ENCODE assay signal across 12 mouse cellular contexts in genomic region chr1:81577665-81578201, GRCm38 (mm10).
A peak's percentile ranks its signal among the peaks of the same experiment; 100 is the strongest.
DNase-seq lines count a peak whose midpoint lies in the region; ATAC-seq lines count a peak whose summit lies in the region.
"Had no signal": no experiment of that assay in that cellular context is flagged by ENCODE, and none has a peak within 500 bp of the region (broad histone marks: within the 10 kb centered on the region; RNA-seq: fewer than 3 reads in every experiment).

No protein-coding gene starts in this region.

- 0 out of 2 replicates have a peak, but pooled peaks cover 6% of the 10 kb centered on the region for H3K4me1 ChIP-seq in limb, embryonic 12.5 days (replicated peaks)
- H3K4me1 ChIP-seq in limb, embryonic 10.5 days: peaks cover 9% of the 10 kb centered on the region
- H3K4me1 ChIP-seq in embryonic facial prominence, embryonic 10.5 days: peaks cover 11% of the 10 kb centered on the region
- H3K4me1 ChIP-seq in hindbrain, embryonic 14.5 days (replicated peaks; ENCODE audit: control insufficient read depth, insufficient read depth, low read length): 0 out of 2 replicates have a peak, but pooled peaks cover 7% of the 10 kb centered on the region
- H3K4me1 ChIP-seq in neural tube, embryonic 13.5 days (replicated peaks): peaks cover 14% of the 10 kb centered on the region
- H3K4me1 ChIP-seq: megakaryocyte, embryonic 14.5 days had no signal

- no peak overlapping the region for H3K4me3 ChIP-seq in limb, embryonic 12.5 days (replicated peaks)
- H3K4me3 ChIP-seq in limb, embryonic 10.5 days: no peak overlapping the region
- no peak overlapping the region for H3K4me3 ChIP-seq in embryonic facial prominence, embryonic 10.5 days
- H3K4me3 ChIP-seq in hindbrain, embryonic 14.5 days (replicated peaks; ENCODE audit: low read length): no peak overlapping the region; the same call in 1 of the 2 replicates
- H3K4me3 ChIP-seq in neural tube, embryonic 13.5 days: no peak overlapping the region
- H3K4me3 ChIP-seq: megakaryocyte, embryonic 14.5 days had no signal

- H3K27ac ChIP-seq in limb, embryonic 12.5 days: no peak overlapping the region
- no peak overlapping the region for H3K27ac ChIP-seq in limb, embryonic 10.5 days
- no peak overlapping the region for H3K27ac ChIP-seq in embryonic facial prominence, embryonic 10.5 days (replicated peaks)
- no peak overlapping the region for H3K27ac ChIP-seq in hindbrain, embryonic 14.5 days
- H3K27ac ChIP-seq in neural tube, embryonic 13.5 days (replicated peaks): no peak overlapping the region
- H3K27ac ChIP-seq: kidney, postnatal 0 days had no signal

- peak overlapping the region; percentile 8; the same call in 1 of the 2 replicates for H3K4me2 ChIP-seq in limb, embryonic 12.5 days
- H3K4me2 ChIP-seq in hindbrain, embryonic 14.5 days (replicated peaks): peak overlapping the region; percentile 36
- H3K4me2 ChIP-seq in neural tube, embryonic 13.5 days: peak overlapping the region; percentile 40

- H3K36me3 ChIP-seq in limb, embryonic 12.5 days: no peaks in the 10 kb centered on the region
- no peaks in the 10 kb centered on the region for H3K36me3 ChIP-seq in limb, embryonic 10.5 days
- no peaks in the 10 kb centered on the region for H3K36me3 ChIP-seq in embryonic facial prominence, embryonic 10.5 days (replicated peaks)
- no peaks in the 10 kb centered on the region for H3K36me3 ChIP-seq in hindbrain, embryonic 14.5 days (replicated peaks; ENCODE audit: control insufficient read depth, insufficient read depth)
- no peaks in the 10 kb centered on the region for H3K36me3 ChIP-seq in neural tube, embryonic 13.5 days

- H3K9ac ChIP-seq in limb, embryonic 12.5 days (replicated peaks): no peak overlapping the region
- no peak overlapping the region for H3K9ac ChIP-seq in hindbrain, embryonic 14.5 days
- no peak overlapping the region for H3K9ac ChIP-seq in neural tube, embryonic 13.5 days

- no peaks in the 10 kb centered on the region for H3K9me3 ChIP-seq in limb, embryonic 12.5 days
- H3K9me3 ChIP-seq in limb, embryonic 10.5 days (replicated peaks): no peaks in the 10 kb centered on the region
- H3K9me3 ChIP-seq in embryonic facial prominence, embryonic 10.5 days: no peaks in the 10 kb centered on the region
- H3K9me3 ChIP-seq in hindbrain, embryonic 14.5 days (ENCODE audit: control insufficient read depth, low read length): no peaks in the 10 kb centered on the region
- H3K9me3 ChIP-seq in neural tube, embryonic 13.5 days: no peaks in the 10 kb centered on the region
- H3K9me3 ChIP-seq: megakaryocyte, embryonic 14.5 days had no signal

- DNase-seq in limb, embryonic 10.5 days (ENCODE audit: low spot score): no peak
- peak; percentile 16 for DNase-seq in embryonic facial prominence, embryonic 10.5 days (ENCODE audit: low spot score)
- DNase-seq in hindbrain, embryonic 14.5 days (ENCODE audit: low spot score): peak; percentile 38
- DNase-seq in adrenal gland, postnatal 14 days: no peak
- no peak for DNase-seq in adrenal gland, adult 18-20 months (ENCODE audit: low spot score in 2 of 2)
- DNase-seq: cerebellum, adult 2 months; right cerebral cortex, postnatal 14 days had no signal

- WGBS in limb, embryonic 12.5 days: 29% methylated on average over 9 of the region's 9 CpGs
- 43% methylated on average over 9 of the region's 9 CpGs for WGBS in limb, embryonic 10.5 days
- whole genome bisulfite sequencing in embryonic facial prominence, embryonic 10.5 days: 32% methylated on average over 9 of the region's 9 CpGs
- 27% methylated on average over 9 of the region's 9 CpGs for WGBS in hindbrain, embryonic 14.5 days
- WGBS in neural tube, embryonic 13.5 days: 24% methylated on average over 9 of the region's 9 CpGs

- H3K27me3 ChIP-seq in limb, embryonic 12.5 days: no peaks in the 10 kb centered on the region
- no peaks in the 10 kb centered on the region for H3K27me3 ChIP-seq in limb, embryonic 10.5 days (ENCODE audit: low read depth, poor library complexity, severe bottlenecking)
- no peaks in the 10 kb centered on the region for H3K27me3 ChIP-seq in embryonic facial prominence, embryonic 10.5 days (replicated peaks; ENCODE audit: low read depth, poor library complexity, severe bottlenecking)
- no peaks in the 10 kb centered on the region for H3K27me3 ChIP-seq in hindbrain, embryonic 14.5 days (ENCODE audit: control insufficient read depth, insufficient read depth, low read length)
- H3K27me3 ChIP-seq in neural tube, embryonic 13.5 days: no peaks in the 10 kb centered on the region
- H3K27me3 ChIP-seq: megakaryocyte, embryonic 14.5 days had no signal

- ATAC-seq in limb, embryonic 12.5 days (ENCODE audit: insufficient number of reproducible peaks, insufficient read depth, low FRiP score, low TSS enrichment, low read depth): no peak
- peak; percentile 83; the same call in 1 of the 2 replicates for ATAC-seq in hindbrain, embryonic 14.5 days (ENCODE audit: low FRiP score)
- ATAC-seq in neural tube, embryonic 13.5 days (ENCODE audit: low read depth): peak; percentile 75
- ATAC-seq in inflammation-experienced regulatory T-cells, adult 6 months: no peak

Comparison
In these comparisons a context has a peak if more than half of its experiments do, and no peak if none do; other contexts are left out.
1. ATAC-seq: peak in hindbrain, embryonic 14.5 days (single experiment) and neural tube, embryonic 13.5 days (single experiment); none in limb, embryonic 12.5 days (single experiment) and inflammation-experienced regulatory T-cells, adult 6 months (single experiment).
2. DNase-seq: peak in embryonic facial prominence, embryonic 10.5 days (single experiment) and hindbrain, embryonic 14.5 days (single experiment); none in limb, embryonic 10.5 days (single experiment), adrenal gland, postnatal 14 days (single experiment) and adrenal gland, adult 18-20 months (0 of 2).
3. Peak in every context shown above with its lines, with median percentiles within 50 percentile points of each other: H3K4me2 ChIP-seq.